13 mouse cellular contexts compared by ENCODE assay signal in the genomic region with DNA sequence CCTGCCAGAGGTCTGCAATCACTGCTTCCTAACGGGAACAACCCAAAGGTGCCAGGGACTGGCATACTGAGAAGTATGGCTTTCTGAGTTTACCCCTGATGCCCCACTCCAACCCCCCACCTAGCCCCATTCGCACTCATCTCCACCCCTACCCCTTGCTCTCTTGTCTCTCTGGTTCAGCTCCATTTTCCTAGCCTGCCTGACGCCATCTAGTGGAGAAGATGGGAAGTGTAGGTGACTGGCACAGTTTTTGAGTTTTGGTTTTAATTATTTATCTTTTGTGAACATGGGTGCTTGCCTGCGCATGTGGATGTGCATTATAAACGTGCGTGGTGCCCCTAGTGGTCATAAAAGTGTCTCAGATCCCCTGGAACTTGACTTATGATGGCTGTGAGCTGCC.
DNase-seq lines count a peak whose midpoint lies in the region; ATAC-seq and TF ChIP-seq lines count a peak whose summit lies in the region.
"Had no signal": no experiment of that assay in that cellular context is flagged by ENCODE, and none has a peak within 500 bp of the region (broad histone marks: within the 10 kb centered on the region; RNA-seq: fewer than 3 reads in every experiment).

No protein-coding gene starts in this region.

- no peak for DNase-seq in gastrocnemius, adult 2 months
- DNase-seq in gastrocnemius, postnatal 36 days: no peak
- DNase-seq in lung, postnatal 0 days (ENCODE audit: low spot score): no peak
- no peak for DNase-seq in lung, postnatal 36 days
- DNase-seq in ES-CJ7 (ENCODE audit: low read depth, low spot score): peak; percentile 58
- no peak for DNase-seq in liver, embryonic 14.5 days (ENCODE audit: low read depth in 3 of 3, low spot score in 3 of 3)
- no peak for DNase-seq in embryo, embryonic 10.5 days (ENCODE audit: low spot score)
- no peak for DNase-seq in layer of hippocampus, postnatal 25 days (ENCODE audit: extremely low spot score in 1 of 2, low spot score in 1 of 2)
- DNase-seq: embryo, embryonic 11 days had no signal

- H3K4me3 ChIP-seq in gastrocnemius, adult 2 months: no peak overlapping the region
- H3K4me3 ChIP-seq in lung, postnatal 0 days (ENCODE audit: low read depth, low read length): no peak overlapping the region
- H3K4me3 ChIP-seq in liver, embryonic 14.5 days (ENCODE audit: insufficient read depth in 1 of 2, low read depth in 2 of 2, low read length in 2 of 2): no peak overlapping the region
- H3K4me3 ChIP-seq: heart, embryonic 13.5 days; hindbrain, embryonic 12.5 days; kidney, embryonic 15.5 days; megakaryocyte, embryonic 14.5 days had no signal

- no peak for TF ChIP-seq EP300 in lung, postnatal 0 days (IDR thresholded peaks at IDR 0.05)
- no peak for TF ChIP-seq EP300 in liver, embryonic 14.5 days (IDR thresholded peaks at IDR 0.05; ENCODE audit: low read depth)

- H3K4me2 ChIP-seq in lung, postnatal 0 days (replicated peaks; ENCODE audit: low read depth, low read length): no peak overlapping the region
- no peak overlapping the region for H3K4me2 ChIP-seq in liver, embryonic 14.5 days (ENCODE audit: low read depth)
- H3K4me2 ChIP-seq: heart, embryonic 13.5 days; hindbrain, embryonic 12.5 days; kidney, embryonic 15.5 days had no signal

- H3K36me3 ChIP-seq in lung, postnatal 0 days (ENCODE audit: insufficient read depth, low read length): no peaks in the 10 kb centered on the region
- no peaks in the 10 kb centered on the region for H3K36me3 ChIP-seq in liver, embryonic 14.5 days (replicated peaks; ENCODE audit: control insufficient read depth, insufficient read depth, low read depth)
- H3K36me3 ChIP-seq: heart, embryonic 13.5 days; hindbrain, embryonic 12.5 days; kidney, embryonic 15.5 days had no signal

- H3K9me3 ChIP-seq in lung, postnatal 0 days (ENCODE audit: low read length): no peaks in the 10 kb centered on the region
- no peaks in the 10 kb centered on the region; the same call in 1 of the 2 replicates for H3K9me3 ChIP-seq in liver, embryonic 14.5 days (ENCODE audit: control insufficient read depth, low read length)
- H3K9me3 ChIP-seq: heart, embryonic 13.5 days; hindbrain, embryonic 12.5 days; kidney, embryonic 15.5 days had no signal

- no peaks in the 10 kb centered on the region for H3K4me1 ChIP-seq in lung, postnatal 0 days (ENCODE audit: insufficient read depth, low read depth, low read length)
- no peaks in the 10 kb centered on the region for H3K4me1 ChIP-seq in liver, embryonic 14.5 days (replicated peaks; ENCODE audit: control insufficient read depth in 2 of 2, insufficient read depth in 2 of 2, low read length in 1 of 2)
- H3K4me1 ChIP-seq: heart, embryonic 13.5 days; hindbrain, embryonic 12.5 days; kidney, embryonic 15.5 days; megakaryocyte, embryonic 14.5 days had no signal

- WGBS in lung, postnatal 0 days: 59% methylated on average over 6 of the region's 6 CpGs
- WGBS in liver, embryonic 14.5 days (ENCODE audit: insufficient replicate concordance): 38% methylated on average over 6 of the region's 6 CpGs

- H3K9ac ChIP-seq in lung, postnatal 0 days (replicated peaks; ENCODE audit: low read depth): no peak overlapping the region
- no peak overlapping the region for H3K9ac ChIP-seq in liver, embryonic 14.5 days (replicated peaks)
- H3K9ac ChIP-seq: heart, embryonic 13.5 days; hindbrain, embryonic 12.5 days; kidney, embryonic 15.5 days had no signal

- no peak for ATAC-seq in lung, postnatal 0 days
- ATAC-seq in liver, embryonic 14.5 days (ENCODE audit: insufficient read depth): no peak

- intact Hi-C loops in gastrocnemius, adult 2 months (cut with DNase I): no loop called here
- intact Hi-C loops in gastrocnemius, postnatal 36 days (cut with DNase I): no loop called here

- H3K27ac ChIP-seq in gastrocnemius, adult 2 months: no peak overlapping the region
- no peak overlapping the region for H3K27ac ChIP-seq in lung, postnatal 0 days (ENCODE audit: low read length)
- no peak overlapping the region for H3K27ac ChIP-seq in liver, embryonic 14.5 days
- H3K27ac ChIP-seq: heart, embryonic 13.5 days; hindbrain, embryonic 12.5 days; kidney, embryonic 15.5 days had no signal

- no peaks in the 10 kb centered on the region for H3K27me3 ChIP-seq in lung, postnatal 0 days (replicated peaks; ENCODE audit: insufficient read depth, low read length)
- no peaks in the 10 kb centered on the region for H3K27me3 ChIP-seq in liver, embryonic 14.5 days (ENCODE audit: control insufficient read depth, insufficient read depth, low read length)
- H3K27me3 ChIP-seq: heart, embryonic 13.5 days; hindbrain, embryonic 12.5 days; kidney, embryonic 15.5 days; megakaryocyte, embryonic 14.5 days had no signal

- TF ChIP-seq CTCF in gastrocnemius, adult 2 months (IDR thresholded peaks at IDR 0.05): peak; percentile 9; the same call in 1 of the 2 replicates
- TF ChIP-seq CTCF in lung, postnatal 0 days (IDR thresholded peaks at IDR 0.05): peak; percentile 35; the same call in 1 of the 2 replicates
- TF ChIP-seq CTCF in liver, embryonic 14.5 days (IDR thresholded peaks at IDR 0.05; ENCODE audit: low read depth): peak; percentile 55
